Mouse (Mus musculus) kidney, adult 2 months (tissue): ENCODE measurements around the gene Cbfa2t3. TPM values are rescaled to one million over a fixed set of nuclear protein-coding genes. Genes with fewer than 3 reads are reported as not detected.

Source experiments
- DNase-seq: peaks from one replicate; pipeline ENCODE4 v3.0.0; 2021
- H3K27ac ChIP-seq: fragments of 200-500 bp; 2 replicates; pipeline ENCODE4 v1.5.1; 2012; ENCODE audit warnings: low read depth, low read length, control low read depth, inconsistent platforms; ENCODE audit not compliant: insufficient read depth
- H3K27me3 ChIP-seq: fragments of 200-500 bp; replicated peaks from 2 replicates; pipeline ENCODE4 v1.6.1; 2012; ENCODE audit warnings: mild to moderate bottlenecking, moderate library complexity, low read length, inconsistent platforms; ENCODE audit not compliant: control insufficient read depth, insufficient read depth
- H3K36me3 ChIP-seq: fragments of 200-500 bp; 2 replicates; pipeline ENCODE4 v1.6.1; 2012; ENCODE audit warnings: mild to moderate bottlenecking, moderate library complexity, low read length, inconsistent platforms; ENCODE audit not compliant: control insufficient read depth, insufficient read depth
- H3K4me1 ChIP-seq: fragments of 200-500 bp; 2 replicates; pipeline ENCODE4 v1.6.1; 2011; ENCODE audit warnings: low read length; ENCODE audit not compliant: control insufficient read depth, insufficient read depth
- H3K4me3 ChIP-seq: fragments of 200-500 bp; 2 replicates; pipeline ENCODE4 v1.5.1; 2011; ENCODE audit warnings: mild to moderate bottlenecking, low read depth, low read length, control low read depth; ENCODE audit not compliant: insufficient read depth
- CTCF ChIP-seq: fragments of 200-500 bp; conservative IDR thresholded peaks from 2 replicates; pipeline ENCODE4 v1.5.1; 2011; ENCODE audit warnings: low read depth, mild to moderate bottlenecking, control low read depth, low read length, moderate library complexity, mixed read lengths; ENCODE audit not compliant: insufficient read depth, insufficient read length
- POLR2A ChIP-seq: fragments of 200-500 bp; IDR thresholded peaks from one replicate; pipeline ENCODE4 v1.6.1; 2011; ENCODE audit warnings: low read depth, low read length, control low read depth
- WGBS: fragments of 180-500 bp; shearing (Covaris S2); methylation state at CpG from one replicate; pipeline ENCODE4 v1.1.7; 2018; 5-methylcytosine and 5-hydroxymethylcytosine counted together
- polyA plus RNA-seq: library from polyadenylated mRNA; depleted of rRNA; stranded (reverse); fragments of >200 nt; gene quantifications from 2 replicates; pipeline ENCODE4 v1.2.3, GENCODE M21; 2012

Gene Cbfa2t3
- polyA plus RNA-seq, 1 experiment: 6.7 TPM

- no peaks in the 10 kb centered on the region for H3K27me3 ChIP-seq
- TF ChIP-seq POLR2A (no peak), CTCF (no peak)
- WGBS: 73% methylated on average over 5 of the region's 5 CpGs
- H3K4me1 ChIP-seq: no peaks in the 10 kb centered on the region; the same call in 1 of the 2 replicates
- no peak for DNase-seq
- no peak overlapping the region for H3K27ac ChIP-seq
- no peak overlapping the region for H3K4me3 ChIP-seq
- no peaks in the 10 kb centered on the region for H3K36me3 ChIP-seq
Measured at GRCm38 (mm10) chr8:122698254-122698768, 598 bp downstream of the Cbfa2t3 start.

GRCm38 (mm10) chr8:122697586-122697985, 1.3 kb downstream of the Cbfa2t3 start:
- 71% methylated on average over 6 of the region's 6 CpGs for WGBS

DNA sequence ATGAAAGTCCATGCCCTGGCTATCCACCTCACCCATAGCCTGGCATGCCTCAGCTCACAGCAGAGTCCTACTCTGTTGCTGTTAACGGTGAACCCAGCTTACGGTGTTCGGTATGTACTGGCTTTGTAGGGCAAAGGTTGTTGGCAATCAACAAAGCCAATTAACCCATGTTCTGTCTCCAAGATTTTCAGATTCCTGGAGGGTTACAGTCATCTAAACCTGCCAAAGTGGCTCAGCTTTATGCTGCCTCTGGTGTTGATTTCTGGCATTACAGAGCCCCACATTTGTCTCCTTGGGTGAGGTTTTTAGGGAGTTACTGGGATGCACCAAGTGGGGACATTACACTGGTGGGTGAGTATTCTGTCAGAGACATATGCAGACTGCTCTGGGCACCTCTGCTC, 1.7 kb downstream of the Cbfa2t3 start:
- Histone ChIP-seq H3K36me3 (no peaks in the 10 kb centered on the region), H3K4me1 (no peaks in the 10 kb centered on the region; the same call in 1 of the 2 replicates), H3K4me3 (no peak overlapping the region), H3K27me3 (no peaks in the 10 kb centered on the region), H3K27ac (no peak overlapping the region)
- peak; percentile 83 for DNase-seq
- 19% methylated on average over 3 of the region's 3 CpGs for WGBS
- TF ChIP-seq POLR2A (no peak), CTCF (peak; percentile 47)

More at GRCm38 (mm10) chr8:122697586-122697985, 1.3 kb downstream of the Cbfa2t3 start:
- DNase-seq: no peak
- no peak for TF ChIP-seq CTCF
- TF ChIP-seq POLR2A: no peak
- Histone ChIP-seq H3K4me1 (no peaks in the 10 kb centered on the region; the same call in 1 of the 2 replicates), H3K27me3 (no peaks in the 10 kb centered on the region), H3K4me3 (no peak overlapping the region), H3K36me3 (no peaks in the 10 kb centered on the region), H3K27ac (no peak overlapping the region)

DNA sequence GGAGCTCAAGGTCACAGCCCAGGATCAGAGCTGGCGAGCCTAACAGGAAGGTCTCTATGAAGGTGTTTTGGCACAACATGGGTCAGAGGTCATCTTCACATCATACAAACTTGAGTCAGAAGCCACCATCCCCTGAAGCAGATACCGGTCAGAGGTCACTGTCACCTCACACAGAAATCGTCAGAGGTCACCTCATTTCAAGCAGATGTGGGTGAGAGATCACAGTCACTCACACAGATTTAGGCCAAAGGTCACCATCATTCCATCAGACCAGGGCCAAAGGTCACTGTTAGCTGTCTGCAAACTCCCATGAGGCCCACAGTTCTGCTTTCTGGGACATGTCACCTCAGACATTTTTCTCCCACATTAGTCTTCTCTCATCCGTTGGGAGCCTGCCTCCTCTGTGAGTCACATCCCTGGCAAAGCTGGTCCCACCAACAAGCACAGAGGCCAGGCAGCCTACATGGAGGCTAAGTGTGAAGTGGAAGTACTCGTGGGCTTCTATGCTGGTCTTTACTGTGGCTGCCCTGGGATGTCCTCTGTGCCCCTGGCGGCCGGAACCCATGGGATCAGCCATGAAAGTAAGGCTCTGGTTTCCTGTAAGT, 3.4 kb downstream of the Cbfa2t3 start:
- DNase-seq: peak; percentile 39
- TF ChIP-seq POLR2A: no peak
- no peak for TF ChIP-seq CTCF
- 67% methylated on average over 7 of the region's 7 CpGs for WGBS
- Histone ChIP-seq H3K27me3 (no peaks in the 10 kb centered on the region), H3K4me1 (no peaks in the 10 kb centered on the region; the same call in 1 of the 2 replicates), H3K4me3 (no peak overlapping the region), H3K36me3 (no peaks in the 10 kb centered on the region), H3K27ac (no peak overlapping the region)

DNA sequence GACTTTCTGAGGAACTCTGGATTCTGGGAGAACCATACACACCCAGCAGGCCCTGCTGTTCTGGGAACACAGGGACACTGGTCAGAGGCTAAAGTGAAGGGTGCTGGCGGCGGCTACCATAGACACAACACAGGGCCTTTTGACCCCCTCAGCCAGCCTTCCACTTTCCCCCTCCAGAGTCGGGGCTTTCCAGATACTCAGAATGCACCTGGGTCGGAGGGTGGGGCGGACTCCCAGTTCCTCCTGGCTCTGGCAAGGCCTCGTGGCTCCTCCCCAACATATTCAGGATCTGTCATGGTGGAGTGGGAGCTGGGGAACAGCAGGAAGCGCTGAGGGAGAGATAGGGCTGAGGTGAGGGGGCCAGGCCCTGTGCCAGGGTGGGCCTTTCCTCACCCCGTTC, 6.8 kb downstream of the Cbfa2t3 start:
- WGBS: 83% methylated on average over 8 of the region's 8 CpGs
- Histone ChIP-seq H3K27ac (no peak overlapping the region), H3K27me3 (no peaks in the 10 kb centered on the region), H3K4me1 (no peaks in the 10 kb centered on the region), H3K4me3 (no peak overlapping the region), H3K36me3 (no peaks in the 10 kb centered on the region)
- no peak for TF ChIP-seq POLR2A
- no peak for TF ChIP-seq CTCF
- no peak for DNase-seq

DNA sequence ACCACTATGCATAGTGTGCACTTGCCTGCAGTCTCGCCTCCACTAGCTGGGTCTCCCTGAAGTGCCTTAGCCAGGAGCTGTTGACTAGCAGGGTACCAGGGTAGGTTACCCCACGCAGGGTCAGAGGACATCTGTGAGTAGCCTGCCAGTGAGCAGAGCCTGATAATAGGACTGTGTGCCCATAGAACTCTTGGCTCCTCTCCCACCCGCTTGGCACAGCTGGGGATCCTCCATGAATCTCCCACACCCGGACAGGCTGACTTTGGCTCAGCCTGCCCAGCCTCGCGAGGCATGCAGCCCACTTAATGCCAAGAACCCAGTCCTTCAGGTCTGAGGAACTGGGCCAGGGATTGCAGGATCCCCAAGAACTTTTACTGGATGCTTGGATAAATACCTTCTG, 7.9 kb downstream of the Cbfa2t3 start:
- Histone ChIP-seq H3K27ac (no peak overlapping the region), H3K4me3 (no peak overlapping the region), H3K4me1 (no peaks in the 10 kb centered on the region), H3K27me3 (no peaks in the 10 kb centered on the region), H3K36me3 (no peaks in the 10 kb centered on the region)
- 78% methylated on average over 6 of the region's 6 CpGs for WGBS
- DNase-seq: no peak
- TF ChIP-seq POLR2A (no peak), CTCF (no peak)

GRCm38 (mm10) chr8:122689315-122689714, 9.6 kb downstream of the Cbfa2t3 start:
- H3K4me3 ChIP-seq: no peak overlapping the region
- 86% methylated on average over 1 of the region's 1 CpGs for WGBS

DNA sequence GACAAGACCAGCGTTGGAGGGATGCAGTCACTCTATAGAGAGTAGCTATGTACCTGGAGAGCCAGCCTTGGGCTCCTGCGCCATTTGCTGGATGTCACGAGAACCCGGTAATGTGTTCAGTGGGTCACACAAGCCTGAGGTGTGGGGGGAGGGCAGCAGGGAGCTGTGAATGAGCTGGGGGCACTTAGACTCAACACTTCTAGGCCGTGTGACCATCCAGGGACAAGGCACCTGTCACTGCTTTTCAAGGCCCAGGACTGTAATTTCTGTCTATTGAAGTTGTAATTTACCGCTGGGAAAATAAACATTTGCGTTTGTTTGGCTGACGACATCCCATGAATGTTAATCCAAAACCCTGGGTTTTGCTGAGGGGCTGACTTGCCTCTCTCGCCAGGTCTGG, 12.0 kb downstream of the Cbfa2t3 start:
- TF ChIP-seq CTCF: no peak
- TF ChIP-seq POLR2A: no peak
- no peaks in the 10 kb centered on the region for H3K4me1 ChIP-seq
- no peak for DNase-seq
- no peaks in the 10 kb centered on the region for H3K36me3 ChIP-seq
- no peak overlapping the region for H3K4me3 ChIP-seq
- 72% methylated on average over 9 of the region's 9 CpGs for WGBS
- H3K27ac ChIP-seq: no peak overlapping the region
- H3K27me3 ChIP-seq: no peaks in the 10 kb centered on the region; the same call in 1 of the 2 replicates

More at GRCm38 (mm10) chr8:122689315-122689714, 9.6 kb downstream of the Cbfa2t3 start:
- H3K27me3 ChIP-seq: no peaks in the 10 kb centered on the region; the same call in 1 of the 2 replicates
- TF ChIP-seq CTCF (no peak), POLR2A (no peak)
- H3K27ac ChIP-seq: no peak overlapping the region
- H3K36me3 ChIP-seq: no peaks in the 10 kb centered on the region
- no peak for DNase-seq
- no peaks in the 10 kb centered on the region for H3K4me1 ChIP-seq
